Mouse (Mus musculus) E14TG2a.4 (cell line): Measurements from ENCODE around the gene Zfp292.

ENCODE experiments used
- H3K27me3 ChIP-seq: 2 replicates; pipeline ENCODE4 v1.6.1; 2014; ENCODE audit warnings: low read length, control low read depth; ENCODE audit not compliant: insufficient read depth
- H3K36me3 ChIP-seq: 2 replicates; pipeline ENCODE4 v1.6.1; 2014; ENCODE audit warnings: low read length, control low read depth; ENCODE audit not compliant: insufficient read depth
- H3K4me1 ChIP-seq: replicated peaks from 2 replicates; pipeline ENCODE4 v1.6.1; 2014; ENCODE audit warnings: low read depth, low read length, control low read depth
- H3K4me3 ChIP-seq: replicated peaks from 2 replicates; pipeline ENCODE4 v1.5.1; 2014; ENCODE audit warnings: mild to moderate bottlenecking, low read length
- H3K9me3 ChIP-seq: 2 replicates; pipeline ENCODE4 v1.6.1; 2014; ENCODE audit warnings: low read length, control low read depth
- CTCF ChIP-seq: conservative IDR thresholded peaks from 2 replicates; pipeline ENCODE4 v1.5.1; 2014; ENCODE audit warnings: low read length
- NANOG ChIP-seq: IDR thresholded peaks from 2 replicates; pipeline ENCODE4 v1.6.1; 2014; ENCODE audit warnings: borderline replicate concordance, low read length, mixed read lengths
- POU5F1 ChIP-seq: IDR thresholded peaks from 2 replicates; pipeline ENCODE4 v1.6.1; 2014; ENCODE audit warnings: low read length, borderline replicate concordance

Zfp292 gene

GRCm38 (mm10) chr4:34771652-34772371 lies 110.9 kb downstream of the Zfp292 start:
- Histone ChIP-seq H3K4me3 (0 out of 2 replicates have a peak overlapping the region, but pooled peaks have one; percentile 7), H3K4me1 (peaks cover 45% of the 10 kb centered on the region), H3K36me3 (peaks cover 19% of the 10 kb centered on the region; the same call in 1 of the 2 replicates), H3K9me3 (no peaks in the 10 kb centered on the region), H3K27me3 (no peaks in the 10 kb centered on the region)
- TF ChIP-seq NANOG (peak; percentile 98), POU5F1 (no peak), CTCF (no peak)

- H3K36me3 ChIP-seq: no peaks in the 10 kb centered on the region
- no peak within 1 kb of the TSS for H3K4me3 ChIP-seq
- no peaks in the 10 kb centered on the region for H3K4me1 ChIP-seq
- TF ChIP-seq CTCF (no peak), POU5F1 (no peak), NANOG (no peak)
- H3K9me3 ChIP-seq: no peaks in the 10 kb centered on the region
- H3K27me3 ChIP-seq: no peaks in the 10 kb centered on the region
These were observed 126.6 kb downstream of the Zfp292 start, which contains the start of gene Gm136 for GRCm38 (mm10) chr4:34756163-34756562. TSS of gene Gm136 (minus strand) at chr4:34756263.
